Mouse (Mus musculus) myocyte (in vitro differentiated cells): ENCODE results near the gene Kcng3.

Source experiments
- E2F4 ChIP-seq: IDR thresholded peaks from one replicate; pipeline ENCODE4 v1.6.1; 2011; ENCODE audit warnings: mild to moderate bottlenecking, control low read depth, moderate library complexity; ENCODE audit not compliant: insufficient read depth
- MYOG ChIP-seq, 3 experiments: IDR thresholded peaks; one replicate each; pipeline ENCODE4 v1.6.1; 2011; ENCODE audit warnings: control low read depth in 2 of 3, low read depth in 2 of 3, mild to moderate bottlenecking in 2 of 3; ENCODE audit not compliant: insufficient read length in 2 of 3, control insufficient read depth in 1 of 3, insufficient read depth in 1 of 3
- POLR2A ChIP-seq: IDR thresholded peaks from one replicate; pipeline ENCODE4 v1.6.1; 2011; ENCODE audit warnings: low read depth, mild to moderate bottlenecking, control low read depth, moderate library complexity; ENCODE audit not compliant: insufficient read length
- REST ChIP-seq: IDR thresholded peaks from one replicate; pipeline ENCODE4 v1.6.1; 2011; ENCODE audit warnings: mild to moderate bottlenecking, control low read depth, moderate library complexity; ENCODE audit not compliant: insufficient read depth, insufficient read length

GRCm38 (mm10) chr17:83650932-83651682, 19.4 kb upstream of the Kcng3 start:
- TF ChIP-seq MYOG (IDR thresholded peaks at IDR 0.05; ENCODE audit: control insufficient read depth in 1 of 3, insufficient read depth in 1 of 3, insufficient read length in 2 of 3, low read depth in 2 of 3): no peak
- TF ChIP-seq POLR2A: no peak
- TF ChIP-seq REST: no peak
- TF ChIP-seq E2F4: no peak
